Mouse (Mus musculus) naive thymus-derived CD4-positive, alpha-beta T cell, adult 5 months (primary cell): ENCODE results near the gene Slc37a4. TPM values are rescaled to one million over a fixed set of nuclear protein-coding genes. Genes with fewer than 3 reads are reported as not detected.

Experiments used
- polyA plus RNA-seq: library from polyadenylated mRNA; unstranded; fragments of 100-300 nt; shearing (Covaris generic); gene quantifications from one replicate; pipeline ENCODE4 v1.2.1, GENCODE M21; 2017

Gene Slc37a4
- 15.1 TPM for polyA plus RNA-seq

DNA sequence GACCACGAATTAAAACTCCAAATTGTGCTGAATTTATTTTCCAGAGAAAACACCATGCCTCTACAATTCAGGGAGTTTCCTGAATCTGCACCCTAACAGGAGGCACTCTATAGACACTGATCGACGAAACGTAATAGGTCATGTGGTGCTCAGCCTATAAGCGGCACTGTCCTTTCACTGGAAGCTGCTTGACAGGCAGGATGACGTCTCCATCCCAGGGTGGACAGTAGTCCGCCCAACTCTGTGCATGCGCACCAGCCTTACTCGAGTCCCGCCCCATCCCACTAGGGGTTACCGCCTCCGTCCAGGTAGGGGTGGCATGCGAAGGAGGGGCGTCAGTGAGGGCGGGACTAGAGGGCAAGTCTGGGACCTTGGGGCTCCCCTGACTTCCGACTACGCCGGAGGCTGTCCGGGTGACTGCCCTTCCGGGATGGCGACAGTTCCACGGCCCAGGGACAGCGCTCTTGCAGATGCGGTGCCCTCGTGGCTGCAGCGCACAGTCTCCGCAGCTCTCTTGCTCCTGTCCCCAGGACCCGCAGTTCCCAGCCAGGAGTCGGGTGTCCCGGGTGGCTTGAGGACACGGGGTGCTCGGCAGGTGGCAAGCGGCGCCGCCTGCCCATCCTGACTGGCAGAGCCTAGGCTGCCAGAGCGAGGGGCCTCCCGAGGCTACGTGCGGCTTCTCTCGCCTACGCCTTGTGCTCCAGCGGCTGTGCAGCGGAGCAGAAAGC is at the start of gene Slc37a4:
Gene Slc37a4, plus strand, starts transcription at position 169 of the 728 bp plus-strand sequence.

DNA sequence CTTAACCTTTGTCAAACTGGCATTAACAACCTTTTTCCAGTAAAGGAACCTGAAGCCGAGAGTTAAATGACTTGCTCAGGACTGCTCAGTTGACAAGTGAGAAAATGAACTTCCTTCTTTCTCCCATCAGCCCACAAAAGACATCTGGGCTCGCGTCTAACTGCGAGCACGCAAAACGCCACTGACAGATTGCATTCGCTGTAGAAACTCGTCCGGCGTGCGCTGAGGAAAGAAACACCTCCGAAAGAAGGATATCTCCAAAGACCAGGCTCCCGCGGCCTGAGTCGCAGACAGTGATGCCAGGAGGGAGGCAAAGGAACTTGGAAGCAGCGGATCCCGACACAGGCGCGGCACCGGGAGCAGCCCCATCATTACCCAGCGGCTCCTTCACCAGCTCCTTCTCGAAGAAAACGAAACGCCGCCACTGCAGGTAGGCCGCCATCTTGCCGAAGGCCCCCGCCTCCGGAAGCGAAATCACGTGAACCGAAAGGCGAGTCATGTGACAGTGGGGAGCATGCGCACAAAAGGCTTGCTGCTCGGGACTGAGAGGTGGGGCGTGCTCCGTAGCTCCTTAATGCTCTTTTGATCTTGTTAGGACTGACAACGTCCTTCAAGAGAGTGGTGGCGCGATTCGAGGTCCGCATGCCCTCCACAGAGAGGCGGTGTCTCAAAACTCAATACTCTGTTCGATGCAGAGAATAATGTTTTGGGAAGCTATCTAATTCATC is 35.3 kb upstream of the Slc37a4 start, which contains the start of gene Vps11:
Gene Vps11, minus strand, starts transcription at position 481 of the 728 bp plus-strand sequence.

DNA sequence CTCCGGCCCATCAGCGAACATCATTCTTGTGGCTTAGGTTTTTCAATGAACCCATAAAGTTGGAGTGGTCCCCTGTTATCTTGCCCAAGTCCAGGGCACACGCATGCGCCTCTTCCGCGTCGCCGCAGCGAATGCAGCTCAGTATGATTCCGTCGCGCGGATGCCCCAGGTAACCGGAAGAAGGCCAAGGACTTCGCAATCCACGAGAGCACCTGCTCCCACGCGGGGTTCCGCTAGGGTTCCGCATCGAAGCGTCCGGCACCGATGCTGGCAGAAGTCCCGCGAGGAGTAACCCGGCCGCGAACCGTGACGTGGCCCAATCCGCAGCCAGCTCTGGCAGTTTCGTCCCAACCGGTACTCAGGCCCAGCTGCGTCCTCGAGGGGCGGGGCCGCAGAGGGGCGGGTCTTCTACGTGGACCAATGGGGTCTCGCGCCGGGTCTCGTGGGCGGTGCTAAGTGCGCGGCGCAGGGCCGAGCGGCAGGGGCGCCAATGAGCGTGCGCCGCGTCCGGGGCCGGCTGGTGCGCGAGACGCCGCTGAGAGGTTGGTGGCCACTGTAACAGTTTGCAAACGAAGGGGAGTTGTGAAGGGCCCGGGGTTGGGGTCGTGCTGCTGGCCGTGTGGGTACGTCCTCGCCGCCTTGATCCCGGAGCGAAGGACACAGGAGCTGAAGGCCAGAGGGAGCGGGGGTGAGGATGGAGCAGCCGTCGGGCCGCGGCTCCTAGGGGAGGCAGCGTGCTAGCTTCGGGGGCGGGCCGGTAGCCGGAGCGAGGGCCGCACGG is 17.4 kb upstream of the Slc37a4 start, which contains the start of gene Hyou1:
Gene Hyou1, plus strand, starts transcription at position 437 of the 781 bp plus-strand sequence.

DNA sequence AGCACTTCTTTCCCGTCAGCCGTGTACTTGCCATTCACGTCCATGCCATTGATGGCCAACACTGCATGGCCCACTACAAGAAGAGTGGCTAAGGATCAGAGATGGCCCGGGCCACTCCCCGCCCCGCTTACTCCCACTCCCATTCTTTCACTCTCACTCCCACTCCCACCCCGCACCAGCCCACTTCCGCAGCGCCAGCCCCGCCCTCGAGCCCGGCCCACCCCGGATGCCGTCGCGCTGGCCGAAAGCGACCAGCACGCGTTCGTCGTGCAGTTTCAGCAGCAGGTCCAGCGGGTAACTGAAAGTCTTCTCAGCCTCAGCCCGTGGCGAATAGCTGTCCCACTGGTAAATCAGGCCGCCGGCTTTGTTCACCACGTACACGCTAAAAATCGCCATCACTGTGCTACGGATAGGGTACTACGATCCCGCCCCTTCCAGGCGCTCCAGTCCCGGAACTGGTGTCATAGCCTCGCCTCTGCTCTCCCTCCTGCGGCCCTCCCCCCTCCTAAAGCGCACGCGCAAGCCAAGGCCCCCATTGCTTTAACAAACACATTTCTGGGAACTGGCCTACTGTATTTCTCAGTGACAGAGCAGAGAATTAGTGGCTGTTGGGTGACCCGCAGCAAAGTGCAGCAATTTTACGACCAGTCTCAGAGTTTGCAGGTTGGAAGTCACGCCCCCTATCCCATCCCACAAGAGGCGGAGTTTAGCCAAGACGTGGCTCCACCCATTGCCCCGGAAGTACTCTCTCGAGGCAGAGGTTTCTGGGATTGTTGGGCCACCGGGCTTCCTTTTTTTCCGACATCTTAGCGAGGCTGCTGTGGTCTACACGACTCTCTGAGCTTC is 10.5 kb downstream of the Slc37a4 start, which contains the start of the genes Rps25 and Trappc4:
Gene Rps25, plus strand, starts transcription at position 234 of the 846 bp plus-strand sequence.
Gene Trappc4, minus strand, starts transcription at position 695 of the 846 bp plus-strand sequence.

DNA sequence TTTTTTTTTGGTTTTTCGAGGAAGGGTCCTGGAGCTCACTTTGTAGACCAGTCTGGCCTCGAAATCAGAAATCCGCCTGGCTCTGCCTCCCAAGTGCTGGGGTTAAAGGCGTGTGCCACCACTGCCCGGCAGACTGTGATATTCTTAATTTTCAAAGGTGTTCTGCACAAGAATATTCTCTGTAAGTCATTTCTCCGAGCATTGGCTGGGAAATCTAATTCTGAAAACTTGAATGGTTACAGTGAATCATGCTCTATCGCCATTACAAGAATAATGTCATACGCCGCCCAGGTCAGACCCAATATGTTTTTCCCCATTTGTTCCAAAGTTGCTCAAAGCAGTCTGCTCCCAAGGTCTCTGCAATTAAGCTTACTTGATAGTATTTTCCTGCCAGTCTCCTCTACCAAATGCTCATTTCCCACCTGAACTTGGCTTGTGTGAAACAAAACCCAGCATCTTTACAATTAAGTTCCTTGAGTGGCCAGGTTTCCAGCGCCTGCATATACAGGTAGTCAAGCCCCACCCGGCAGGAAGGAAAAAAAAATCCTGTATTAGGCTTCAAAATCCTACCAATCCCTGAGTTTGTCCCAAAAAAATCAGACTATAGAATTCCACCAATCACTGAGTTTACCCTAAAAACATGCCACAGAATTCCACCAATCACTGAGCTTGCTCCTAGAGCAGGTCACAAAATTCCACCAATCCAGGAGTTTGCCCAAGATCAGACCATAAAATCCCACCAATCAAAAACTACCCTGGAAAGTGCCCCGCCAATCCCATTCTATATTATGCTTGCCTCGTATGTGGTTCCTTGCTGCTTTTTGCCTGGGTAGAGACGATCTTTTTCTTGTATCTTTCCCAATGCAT is 22.1 kb downstream of the Slc37a4 start, which contains the start of gene Ccdc84:
Gene Ccdc84, minus strand, starts transcription at position 51 of the 867 bp plus-strand sequence.

DNA sequence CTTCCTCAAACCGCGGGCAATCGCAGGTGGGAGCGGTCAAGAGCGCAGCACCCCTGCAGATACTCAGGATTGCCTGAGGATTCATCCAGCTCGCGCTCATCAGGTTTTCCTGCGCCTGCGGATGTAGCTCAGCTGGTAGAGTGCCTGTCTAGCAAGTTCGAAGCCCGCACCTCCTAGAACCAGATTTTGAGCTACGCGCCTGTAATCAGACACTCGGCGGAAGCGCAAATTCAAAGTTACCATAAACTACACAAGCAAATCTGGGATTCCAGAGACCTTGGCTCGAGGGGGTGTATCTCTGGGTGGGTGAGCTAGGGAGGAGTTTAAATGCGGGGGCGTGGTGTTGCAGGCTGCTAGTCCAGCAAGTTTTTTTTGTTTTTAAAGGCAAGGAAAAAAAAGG is 44.3 kb downstream of the Slc37a4 start, which contains the start of gene Foxr1:
Gene Foxr1, minus strand, starts transcription at position 176 of the 400 bp plus-strand sequence.

Other genes starting within 250 kb of the Slc37a4 start
- gene Cbl, start 162.8 kb upstream of the Slc37a4 start, polyA plus RNA-seq, result 46.8 TPM
- gene Ccdc153, start 156.2 kb upstream of the Slc37a4 start, polyA plus RNA-seq, result not detected
- gene Pdzd3, start 145.4 kb upstream of the Slc37a4 start, polyA plus RNA-seq, result not detected
- gene Nlrx1, start 128.3 kb upstream of the Slc37a4 start, polyA plus RNA-seq, result 2.9 TPM
- not detected for gene Abcg4, start 108.2 kb upstream of the Slc37a4 start, polyA plus RNA-seq
- 49.0 TPM for gene Hinfp, start 91.2 kb upstream of the Slc37a4 start, polyA plus RNA-seq
- gene C2cd2l, start 76.6 kb upstream of the Slc37a4 start, polyA plus RNA-seq, result 19.9 TPM
- gene Dpagt1, start 70.8 kb upstream of the Slc37a4 start, polyA plus RNA-seq, result 6.6 TPM
- 62.7 TPM for gene H2afx, start 62.2 kb upstream of the Slc37a4 start, polyA plus RNA-seq
- 20.3 TPM for gene Hmbs, start 52.6 kb upstream of the Slc37a4 start, polyA plus RNA-seq
- gene Vps11, start 35.2 kb upstream of the Slc37a4 start, polyA plus RNA-seq, result 73.9 TPM
- 16.9 TPM for gene Hyou1, start 17.4 kb upstream of the Slc37a4 start, polyA plus RNA-seq
- 2,678 TPM for gene Rps25, start 10.3 kb downstream of the Slc37a4 start, polyA plus RNA-seq
- gene Trappc4, start 10.7 kb downstream of the Slc37a4 start, polyA plus RNA-seq, result 80.8 TPM
- gene Ccdc84, start 21.7 kb downstream of the Slc37a4 start, polyA plus RNA-seq, result 39.8 TPM
- not detected for gene Foxr1, start 44.3 kb downstream of the Slc37a4 start, polyA plus RNA-seq
- not detected for gene Upk2, start 58.1 kb downstream of the Slc37a4 start, polyA plus RNA-seq
- 22.3 TPM for gene Bcl9l, start 86.0 kb downstream of the Slc37a4 start, polyA plus RNA-seq
- 3.2 TPM for gene Cxcr5, start 165.0 kb downstream of the Slc37a4 start, polyA plus RNA-seq
- 59.3 TPM for gene Ddx6, start 208.0 kb downstream of the Slc37a4 start, polyA plus RNA-seq